Mouse (Mus musculus): ENCODE results near the gene Bhlha15.

GRCm38 (mm10) chr5:144173648-144174047 is 16.4 kb upstream of the Bhlha15 start:
- TF ChIP-seq POLR2A (IDR thresholded peaks at IDR 0.05; ENCODE audit: insufficient read length, low read depth) (no peak), MYOG (IDR thresholded peaks at IDR 0.05; ENCODE audit: control insufficient read depth in 1 of 3, insufficient read depth in 1 of 3, insufficient read length in 2 of 3, low read depth in 2 of 3) (no peak), USF1 (IDR thresholded peaks at IDR 0.05; ENCODE audit: low read depth) (no peak), E2F4 (IDR thresholded peaks at IDR 0.05; ENCODE audit: insufficient read depth) (no peak), REST (IDR thresholded peaks at IDR 0.05; ENCODE audit: insufficient read depth, insufficient read length) (no peak), TCF12 (IDR thresholded peaks at IDR 0.05; ENCODE audit: insufficient read depth, poor library complexity, severe bottlenecking) (no peak), POLR2AphosphoS2 (IDR thresholded peaks at IDR 0.05; ENCODE audit: insufficient read length, low read depth) (no peak), TCF3 (IDR thresholded peaks at IDR 0.05; ENCODE audit: insufficient read length, low read depth) (no peak)

All from myocyte (in vitro differentiated cells).